Mouse (Mus musculus) neural tube, embryonic 10.5 days (tissue): ENCODE data around the gene Dalrd3.

Source experiments
- DNase-seq: peaks from one replicate; pipeline ENCODE4 v3.0.0-alpha.2; 2017; ENCODE audit warnings: low spot score; ENCODE audit errors: extremely low spot score

The Dalrd3 gene

GRCm38 (mm10) chr9:108569381-108570206 lies at the start of gene Dalrd3:
Gene Dalrd3 (plus strand): TSS chr9:108569886.
- peak; percentile 91 for DNase-seq

- no peak for DNase-seq
Observed at GRCm38 (mm10) chr9:108521604-108522003, 48.1 kb upstream of the Dalrd3 start.

GRCm38 (mm10) chr9:108523341-108523740 lies 46.3 kb upstream of the Dalrd3 start:
- no peak for DNase-seq

- no peak for DNase-seq
Observed at GRCm38 (mm10) chr9:108525400-108525799, 44.3 kb upstream of the Dalrd3 start.

GRCm38 (mm10) chr9:108530954-108531353 lies 38.7 kb upstream of the Dalrd3 start:
- no peak for DNase-seq

- no peak for DNase-seq
Observed at GRCm38 (mm10) chr9:108531496-108531895, 38.2 kb upstream of the Dalrd3 start.

- no peak for DNase-seq
Observed at GRCm38 (mm10) chr9:108540846-108541245, 28.8 kb upstream of the Dalrd3 start.

GRCm38 (mm10) chr9:108545986-108546385 lies 23.7 kb upstream of the Dalrd3 start:
- no peak for DNase-seq

GRCm38 (mm10) chr9:108546875-108547274 lies 22.8 kb upstream of the Dalrd3 start:
- DNase-seq, result no peak

GRCm38 (mm10) chr9:108559169-108559568 lies 10.5 kb upstream of the Dalrd3 start:
- no peak for DNase-seq

GRCm38 (mm10) chr9:108560227-108560841 lies 9.4 kb upstream of the Dalrd3 start, which contains the start of gene Impdh2:
Gene Impdh2 (plus strand): TSS chr9:108560286.
- DNase-seq, result peak; percentile 95

GRCm38 (mm10) chr9:108563671-108564070 lies 6.0 kb upstream of the Dalrd3 start:
- DNase-seq, result no peak

- DNase-seq, result no peak
Observed at GRCm38 (mm10) chr9:108564131-108564530, 5.6 kb upstream of the Dalrd3 start.

GRCm38 (mm10) chr9:108565881-108566814 lies 3.5 kb upstream of the Dalrd3 start:
- no peak for DNase-seq

- peak; percentile 96 for DNase-seq
Observed at GRCm38 (mm10) chr9:108566815-108567776, 2.6 kb upstream of the Dalrd3 start, which contains the start of gene Ndufaf3. Gene Ndufaf3 (minus strand): TSS chr9:108567434.

- DNase-seq, result no peak
Observed at GRCm38 (mm10) chr9:108567931-108568419, 1.7 kb upstream of the Dalrd3 start.

GRCm38 (mm10) chr9:108568511-108568921 lies 1.2 kb upstream of the Dalrd3 start:
- DNase-seq, result no peak

- peak; percentile 75 for DNase-seq
Observed at GRCm38 (mm10) chr9:108570207-108570896, 666 bp downstream of the Dalrd3 start.

GRCm38 (mm10) chr9:108571401-108571973 lies 1.8 kb downstream of the Dalrd3 start:
- DNase-seq, result no peak
